Mouse (Mus musculus): ENCODE measurements around the gene Kcne2. TPM values are rescaled to one million over a fixed set of nuclear protein-coding genes. Genes with fewer than 3 reads are reported as not detected.

Kcne2 gene
- total and polyA plus RNA-seq, 2 experiments from 2014 or later = 0.58 to 2.0 TPM

DNA sequence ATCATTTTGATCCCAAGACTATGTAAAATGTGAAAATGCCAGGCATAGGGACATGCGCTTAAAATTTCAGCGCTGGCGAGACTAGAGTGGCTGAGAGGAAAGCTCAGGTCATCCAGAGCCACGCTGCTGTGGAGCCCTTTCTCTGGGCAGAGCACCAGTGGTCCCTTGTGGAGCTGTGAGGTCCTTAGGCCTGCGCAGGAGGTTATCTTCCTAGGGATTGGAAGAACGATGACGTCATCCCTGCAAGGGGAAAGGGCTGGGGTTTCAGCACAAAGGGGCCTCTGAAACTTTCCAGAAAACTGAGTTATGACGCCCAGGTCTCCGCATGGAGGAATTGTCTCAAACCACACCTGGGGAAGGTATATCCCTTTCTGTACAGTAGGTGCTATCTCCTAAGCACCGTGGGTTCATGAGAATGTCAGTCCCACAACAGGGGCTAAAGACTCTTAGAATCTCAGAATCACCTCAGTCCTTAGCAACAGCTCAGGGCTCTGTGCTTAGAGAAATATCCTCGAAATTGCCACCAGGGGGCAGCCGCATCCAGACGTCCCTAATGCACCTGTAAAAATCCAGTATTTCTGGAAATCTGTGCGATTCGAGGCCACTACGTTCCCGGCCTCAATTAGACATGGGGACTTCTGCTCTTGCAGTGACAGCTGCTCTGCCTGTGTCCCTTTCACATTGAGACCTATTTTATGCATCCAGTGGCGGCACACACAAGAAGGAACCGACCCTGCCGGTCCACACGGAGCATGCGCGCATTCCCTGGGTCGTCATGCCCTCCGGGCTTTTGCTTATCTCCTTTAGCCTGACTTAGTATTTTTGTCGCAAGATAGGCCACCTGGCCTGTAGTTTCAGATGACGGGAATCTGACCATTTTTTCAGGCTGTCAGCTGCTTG, 48.7 kb downstream of the Kcne2 start:
- Histone ChIP-seq H3K4me2 (ENCODE audit: low read depth, low read length, poor library complexity, severe bottlenecking) (peak overlapping the region; percentile 50), H3K4me1 (ENCODE audit: insufficient read depth, low read length) (no peaks in the 10 kb centered on the region), H3K4me3 (ENCODE audit: low read depth, low read length) (peak overlapping the region; percentile 12; the same call in 1 of the 2 replicates), H3K9ac (replicated peaks; ENCODE audit: low read length, poor library complexity, severe bottlenecking) (0 out of 2 replicates have a peak overlapping the region, but pooled peaks have one; percentile 29), H3K36me3 (ENCODE audit: insufficient read depth, low read length) (no peaks in the 10 kb centered on the region), H3K9me3 (ENCODE audit: low read length) (no peaks in the 10 kb centered on the region), H3K27ac (ENCODE audit: low read depth, low read length) (no peak overlapping the region), H3K27me3 (ENCODE audit: insufficient read depth, low read length) (no peaks in the 10 kb centered on the region; the same call in 1 of the 2 replicates)
- DNase-seq (ENCODE audit: low spot score) (peak; percentile 92), ATAC-seq (ENCODE audit: low FRiP score) (peak; percentile 69)
- TF ChIP-seq CTCF (IDR thresholded peaks at IDR 0.05) = peak; percentile 93
- 26% methylated on average over 27 of the region's 27 CpGs for WGBS

DNA sequence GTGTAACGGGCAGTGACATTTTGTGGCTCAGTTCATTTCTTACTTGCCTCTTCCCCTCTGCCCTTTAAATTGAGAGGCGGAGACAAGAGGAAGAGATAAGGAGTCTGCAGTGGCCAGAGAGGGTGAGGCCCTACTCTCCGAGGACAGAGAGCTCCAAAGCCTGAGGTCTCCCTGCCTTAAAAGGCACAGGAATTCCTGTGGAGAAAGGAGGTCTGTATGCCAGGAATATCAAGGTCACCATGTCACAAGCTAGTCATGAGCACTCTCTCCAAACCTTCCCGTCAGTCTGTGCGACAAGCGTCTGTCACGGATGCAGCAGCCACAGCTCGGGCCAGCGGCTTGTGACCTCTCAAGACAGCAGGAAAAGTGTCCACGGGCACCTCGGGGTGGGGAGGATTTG, 53.0 kb downstream of the Kcne2 start:
- no peak for ATAC-seq (ENCODE audit: low FRiP score)
- DNase-seq (ENCODE audit: low spot score) = no peak
- H3K9ac ChIP-seq (replicated peaks; ENCODE audit: low read length, poor library complexity, severe bottlenecking) = no peak overlapping the region
- no peaks in the 10 kb centered on the region for H3K4me1 ChIP-seq (ENCODE audit: insufficient read depth, low read length)
- no peaks in the 10 kb centered on the region; the same call in 1 of the 2 replicates for H3K27me3 ChIP-seq (ENCODE audit: insufficient read depth, low read length)
- no peak overlapping the region for H3K27ac ChIP-seq (ENCODE audit: low read depth, low read length)
- no peaks in the 10 kb centered on the region for H3K9me3 ChIP-seq (ENCODE audit: low read length)
- no peak overlapping the region for H3K4me2 ChIP-seq (ENCODE audit: low read depth, low read length, poor library complexity, severe bottlenecking)
- H3K36me3 ChIP-seq (ENCODE audit: insufficient read depth, low read length) = no peaks in the 10 kb centered on the region
- H3K4me3 ChIP-seq (ENCODE audit: low read depth, low read length) = no peak overlapping the region
- no peak for TF ChIP-seq CTCF (IDR thresholded peaks at IDR 0.05)
- 67% methylated on average over 11 of the region's 11 CpGs for WGBS

- Histone ChIP-seq H3K4me3 (ENCODE audit: low read depth, low read length) (no peak overlapping the region), H3K27ac (ENCODE audit: low read depth, low read length) (no peak overlapping the region), H3K27me3 (ENCODE audit: insufficient read depth, low read length) (no peaks in the 10 kb centered on the region), H3K36me3 (ENCODE audit: insufficient read depth, low read length) (no peaks in the 10 kb centered on the region), H3K9me3 (ENCODE audit: low read length) (no peaks in the 10 kb centered on the region), H3K9ac (replicated peaks; ENCODE audit: low read length, poor library complexity, severe bottlenecking) (no peak overlapping the region), H3K4me1 (ENCODE audit: insufficient read depth, low read length) (no peaks in the 10 kb centered on the region), H3K4me2 (ENCODE audit: low read depth, low read length, poor library complexity, severe bottlenecking) (no peak overlapping the region)
- 0 out of 2 replicates have a peak, but pooled peaks have one; percentile 41 for ATAC-seq (ENCODE audit: low FRiP score)
- peak; percentile 66 for DNase-seq (ENCODE audit: low spot score)
- TF ChIP-seq CTCF (IDR thresholded peaks at IDR 0.05) = no peak
- 59% methylated on average over 13 of the region's 13 CpGs for WGBS
Observed at GRCm38 (mm10) chr16:92346297-92346916, 54.2 kb downstream of the Kcne2 start.

Other genes with a start within 250 kb of the Kcne2 start
- 28.2 and 38.7 TPM in 2 replicates for gene Mrps6, start 234.1 kb upstream of the Kcne2 start, total RNA-seq (2014; rRNA removed)
- 148 and 152 TPM in 2 replicates for gene Mrps6, start 234.1 kb upstream of the Kcne2 start, polyA plus RNA-seq (2015; fragmentation: Nextera tagmentation; extraction: Ambion mirVana)
- gene Gm49711, start 234.1 kb upstream of the Kcne2 start, total RNA-seq (2014; rRNA removed) = not detected in 2 replicates
- 0.82 and 0.99 TPM in 2 replicates for gene Gm49711, start 234.1 kb upstream of the Kcne2 start, polyA plus RNA-seq (2015; fragmentation: Nextera tagmentation; extraction: Ambion mirVana)
- gene Slc5a3, start 234.1 kb upstream of the Kcne2 start, total RNA-seq (2014; rRNA removed) = 40.0 and 50.1 TPM in 2 replicates
- 10.3 and 12.0 TPM in 2 replicates for gene Slc5a3, start 234.1 kb upstream of the Kcne2 start, polyA plus RNA-seq (2015; fragmentation: Nextera tagmentation; extraction: Ambion mirVana)
- 6.8 and 30.2 TPM in 2 replicates for gene Smim11, start 8.9 kb downstream of the Kcne2 start, total RNA-seq (2014; rRNA removed)
- 41.6 and 44.9 TPM in 2 replicates for gene Smim11, start 8.9 kb downstream of the Kcne2 start, polyA plus RNA-seq (2015; fragmentation: Nextera tagmentation; extraction: Ambion mirVana)
- not detected in 2 replicates for gene Fam243, start 29.1 kb downstream of the Kcne2 start, total RNA-seq (2014; rRNA removed)
- not detected in 2 replicates for gene Fam243, start 29.1 kb downstream of the Kcne2 start, polyA plus RNA-seq (2015; fragmentation: Nextera tagmentation; extraction: Ambion mirVana)
- gene Kcne1, start 67.1 kb downstream of the Kcne2 start, total RNA-seq (2014; rRNA removed) = 1.7 TPM in 1 of 2 replicates, not detected in the other
- 0.40 TPM in 1 of 2 replicates, not detected in the other for gene Kcne1, start 67.1 kb downstream of the Kcne2 start, polyA plus RNA-seq (2015; fragmentation: Nextera tagmentation; extraction: Ambion mirVana)
- gene Rcan1, start 178.5 kb downstream of the Kcne2 start, total RNA-seq (2014; rRNA removed) = 91.3 and 104 TPM in 2 replicates
- 68.6 and 73.3 TPM in 2 replicates for gene Rcan1, start 178.5 kb downstream of the Kcne2 start, polyA plus RNA-seq (2015; fragmentation: Nextera tagmentation; extraction: Ambion mirVana)
- 2.1 and 3.5 TPM in 2 replicates for gene Clic6, start 193.3 kb downstream of the Kcne2 start, total RNA-seq (2014; rRNA removed)
- 0.43 and 0.70 TPM in 2 replicates for gene Clic6, start 193.3 kb downstream of the Kcne2 start, polyA plus RNA-seq (2015; fragmentation: Nextera tagmentation; extraction: Ambion mirVana)